Mouse (Mus musculus): ENCODE results near the gene Elmo1.
A peak's percentile ranks its signal among the peaks of the same experiment; 100 is the strongest.

The Elmo1 gene

GRCm38 (mm10) chr13:20125845-20126244, 35.4 kb downstream of the Elmo1 start:
- no peak for DNase-seq

GRCm38 (mm10) chr13:20127553-20127952, 37.2 kb downstream of the Elmo1 start:
- DNase-seq, result peak; percentile 7

- DNase-seq, result no peak
Measured at GRCm38 (mm10) chr13:20128097-20128496, 37.7 kb downstream of the Elmo1 start.

- DNase-seq, result no peak
Measured at GRCm38 (mm10) chr13:20130731-20131130, 40.3 kb downstream of the Elmo1 start.

- no peak for DNase-seq
Measured at GRCm38 (mm10) chr13:20131322-20131997, 41.1 kb downstream of the Elmo1 start.

GRCm38 (mm10) chr13:20131998-20132371, 41.6 kb downstream of the Elmo1 start:
- no peak for DNase-seq

GRCm38 (mm10) chr13:20133602-20134394, 43.4 kb downstream of the Elmo1 start:
- no peak for DNase-seq

GRCm38 (mm10) chr13:20134395-20135225, 44.2 kb downstream of the Elmo1 start:
- DNase-seq, result no peak

GRCm38 (mm10) chr13:20136753-20137152, 46.4 kb downstream of the Elmo1 start:
- DNase-seq, result no peak

GRCm38 (mm10) chr13:20138466-20138865, 48.1 kb downstream of the Elmo1 start:
- DNase-seq, result no peak

- no peak for DNase-seq
Measured at GRCm38 (mm10) chr13:20139060-20139459, 48.7 kb downstream of the Elmo1 start.

GRCm38 (mm10) chr13:20139825-20140665, 49.6 kb downstream of the Elmo1 start:
- DNase-seq, result no peak

GRCm38 (mm10) chr13:20142637-20143036, 52.2 kb downstream of the Elmo1 start:
- no peak for DNase-seq

GRCm38 (mm10) chr13:20146848-20147247, 56.5 kb downstream of the Elmo1 start:
- DNase-seq, result no peak

GRCm38 (mm10) chr13:20147736-20148135, 57.3 kb downstream of the Elmo1 start:
- DNase-seq, result no peak

GRCm38 (mm10) chr13:20150130-20150835, 59.9 kb downstream of the Elmo1 start:
- DNase-seq, result no peak

- no peak for DNase-seq
Measured at GRCm38 (mm10) chr13:20151302-20151978, 61.0 kb downstream of the Elmo1 start.

GRCm38 (mm10) chr13:20157059-20157458, 66.7 kb downstream of the Elmo1 start:
- DNase-seq, result no peak

- no peak for DNase-seq
Measured at GRCm38 (mm10) chr13:20157529-20157928, 67.1 kb downstream of the Elmo1 start.

- no peak for DNase-seq
Measured at GRCm38 (mm10) chr13:20163339-20163954, 73.1 kb downstream of the Elmo1 start.

GRCm38 (mm10) chr13:20164837-20165236, 74.4 kb downstream of the Elmo1 start:
- DNase-seq, result no peak
